Comparison of ENCODE assay signal across 8 mouse cellular contexts in genomic region chr19:21738591-21739280, GRCm38 (mm10). TPM values are rescaled to one million over a fixed set of nuclear protein-coding genes. Genes with fewer than 3 reads are reported as not detected.
A peak's percentile ranks its signal among the peaks of the same experiment; 100 is the strongest.
DNase-seq lines count a peak whose midpoint lies in the region; ATAC-seq and TF ChIP-seq lines count a peak whose summit lies in the region.

No protein-coding gene starts in this region.

- no peaks in the 10 kb centered on the region for H3K36me3 ChIP-seq in lung, embryonic 16.5 days (ENCODE audit: control insufficient read depth, insufficient read depth, low read length)
- no peaks in the 10 kb centered on the region for H3K36me3 ChIP-seq in forebrain, postnatal 0 days (ENCODE audit: insufficient read depth)
- no peaks in the 10 kb centered on the region for H3K36me3 ChIP-seq in macrophage (ENCODE audit: inconsistent target)

- ATAC-seq in lung, embryonic 16.5 days (ENCODE audit: low read depth), result peak; percentile 18; the same call in 1 of the 2 replicates
- no peak for ATAC-seq in forebrain, postnatal 0 days

- H3K4me3 ChIP-seq in lung, embryonic 16.5 days (ENCODE audit: low read length), result no peak overlapping the region
- H3K4me3 ChIP-seq in forebrain, postnatal 0 days (ENCODE audit: low read depth, low read length), result no peak overlapping the region
- H3K4me3 ChIP-seq in macrophage (ENCODE audit: inconsistent target), result no peak overlapping the region

- H3K9me3 ChIP-seq in lung, embryonic 16.5 days (ENCODE audit: control insufficient read depth, low read length), result no peaks in the 10 kb centered on the region
- no peaks in the 10 kb centered on the region for H3K9me3 ChIP-seq in forebrain, postnatal 0 days (ENCODE audit: low read length)

- WGBS in lung, embryonic 16.5 days, result 80% methylated on average over 18 of the region's 18 CpGs
- 67% methylated on average over 18 of the region's 18 CpGs for WGBS in forebrain, postnatal 0 days
- whole genome bisulfite sequencing in macrophage (ENCODE audit: missing documents), result 93% methylated on average over 18 of the region's 18 CpGs

- TF ChIP-seq CTCF in forebrain, postnatal 0 days (IDR thresholded peaks at IDR 0.05; ENCODE audit: low read depth), result no peak

- no peaks in the 10 kb centered on the region for H3K79me2 ChIP-seq in macrophage (ENCODE audit: inconsistent target)

- no peak overlapping the region for H3K4me2 ChIP-seq in lung, embryonic 16.5 days (ENCODE audit: low read depth, low read length)
- peak overlapping the region; percentile 19; the same call in 1 of the 2 replicates for H3K4me2 ChIP-seq in forebrain, postnatal 0 days (ENCODE audit: low read depth)

- DNase-seq in heart, adult 11 months, result peak; percentile 80
- no peak for DNase-seq in heart, postnatal 25 days (ENCODE audit: low spot score)
- DNase-seq in lung, adult 18-20 months, result no peak
- no peak for DNase-seq in forebrain, postnatal 0 days
- DNase-seq in layer of hippocampus, adult 9-11 months, result no peak
- no peak for DNase-seq in urinary bladder, postnatal 10 days (ENCODE audit: low spot score)

- H3K9ac ChIP-seq in lung, embryonic 16.5 days (ENCODE audit: low read length), result no peak overlapping the region
- H3K9ac ChIP-seq in forebrain, postnatal 0 days, result no peak overlapping the region

- no peaks in the 10 kb centered on the region for H3K27me3 ChIP-seq in lung, embryonic 16.5 days (ENCODE audit: control insufficient read depth, insufficient read depth, low read depth, low read length)
- H3K27me3 ChIP-seq in forebrain, postnatal 0 days (ENCODE audit: insufficient read depth, low read length), result peaks cover 4% of the 10 kb centered on the region; the same call in 1 of the 2 replicates

- peak overlapping the region; percentile 74 for H3K27ac ChIP-seq in lung, embryonic 16.5 days (ENCODE audit: low read length)
- peak overlapping the region; percentile 46; the same call in 1 of the 2 replicates for H3K27ac ChIP-seq in forebrain, postnatal 0 days (ENCODE audit: low read depth, low read length)
- peak overlapping the region; percentile 83 for H3K27ac ChIP-seq in macrophage

- intact Hi-C loops in heart, postnatal 25 days (cut with DNase I), result loop anchor here (5.0 kb wide), 2 partner anchors 86 to 204 kb away; partner anchors contain the start of genes 1110059E24Rik and Abhd17b

- peaks cover 11% of the 10 kb centered on the region; the same call in 1 of the 2 replicates for H3K4me1 ChIP-seq in lung, embryonic 16.5 days (replicated peaks; ENCODE audit: control insufficient read depth, insufficient read depth, low read length)
- no peaks in the 10 kb centered on the region for H3K4me1 ChIP-seq in forebrain, postnatal 0 days (ENCODE audit: insufficient read depth)

RNA-seq across cellular contexts. Expression of gene Cemip2, which starts 39.4 kb away (rescaled TPM):
- total RNA-seq in heart, postnatal 25 days (2021), result 10 to 100 TPM; 13.7 to 14.1 TPM
- 29.7 and 31.8 TPM in 2 replicates for polyA plus RNA-seq in lung, embryonic 16.5 days (2015; fragmentation: Nextera tagmentation; extraction: Ambion mirVana)
- 30.7 and 42.5 TPM in 2 replicates for total RNA-seq in forebrain, postnatal 0 days (2014; rRNA removed)
- polyA plus RNA-seq in forebrain, postnatal 0 days (2015; fragmentation: Nextera tagmentation; extraction: Ambion mirVana), result 13.4 and 17.4 TPM in 2 replicates
- total RNA-seq in macrophage (2018; cell fraction: chromatin; rRNA removed), result 100 to 1,000 TPM in 3 of 26 experiments, 10 to 100 TPM in 23; 37.8 to 540 (median 52.2) TPM
- 10 to 100 TPM in 24 of 26 experiments, 1 to 10 TPM in 2; 8.0 to 55.8 (median 15.1) TPM for total RNA-seq in macrophage (2018; cell fraction: cytosol; rRNA removed)
- 100 to 1,000 TPM in 2 of 26 experiments, 10 to 100 TPM in 24; 33.4 to 439 (median 45.1) TPM for total RNA-seq in macrophage (2018; cell fraction: nucleus; rRNA removed)
- 6.8 to 11.2 TPM (median 10.2 TPM) in 3 replicates for polyA plus RNA-seq in macrophage (2018)
